9 mouse cellular contexts compared by ENCODE assay signal in the genomic region with DNA sequence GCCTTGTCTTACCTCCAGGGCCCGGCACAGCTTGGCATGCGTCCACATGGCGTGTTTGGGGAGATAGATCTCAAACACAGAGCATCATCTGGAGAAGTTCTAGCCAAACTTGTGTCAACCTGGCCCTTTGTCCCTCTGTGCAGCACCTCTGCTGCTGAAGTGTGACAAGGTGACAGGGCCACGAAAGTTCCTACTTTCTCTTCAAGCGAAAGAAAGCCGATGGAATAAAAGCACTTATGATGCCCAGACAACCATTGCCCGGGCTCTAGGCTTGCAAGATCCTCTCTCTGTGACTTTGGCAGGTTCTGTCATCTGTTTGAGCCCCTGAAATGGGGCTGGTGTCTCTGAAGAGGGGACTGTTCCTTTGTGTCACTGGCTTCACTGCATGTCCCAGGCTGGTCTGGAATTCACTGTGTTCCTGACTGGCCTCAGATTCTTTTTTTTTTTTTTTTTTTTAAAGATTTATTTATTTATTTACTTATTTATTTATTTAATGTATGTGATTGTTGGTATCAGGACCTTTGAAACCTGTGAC. TPM values are rescaled to one million over a fixed set of nuclear protein-coding genes. Genes with fewer than 3 reads are reported as not detected.
DNase-seq lines count a peak whose midpoint lies in the region; ATAC-seq lines count a peak whose summit lies in the region.
"Had no signal": no experiment of that assay in that cellular context is flagged by ENCODE, and none has a peak within 500 bp of the region (broad histone marks: within the 10 kb centered on the region; RNA-seq: fewer than 3 reads in every experiment).

No protein-coding gene starts in this region.

- DNase-seq in liver, embryonic 11.5 days (ENCODE audit: low spot score) = no peak
- no peak for DNase-seq in liver
- no peak for DNase-seq in limb, embryonic 11.5 days (ENCODE audit: low spot score)
- no peak for DNase-seq in adrenal gland, adult 2 months
- no peak for DNase-seq in ovary, adult 18-20 months (ENCODE audit: low spot score)
- DNase-seq in kidney, postnatal 4 days = no peak

- H3K27me3 ChIP-seq in liver, embryonic 11.5 days (replicated peaks; ENCODE audit: control insufficient read depth, insufficient read depth, low read length) = no peaks in the 10 kb centered on the region
- no peaks in the 10 kb centered on the region for H3K27me3 ChIP-seq in forebrain, embryonic 13.5 days
- H3K27me3 ChIP-seq in limb, embryonic 11.5 days (ENCODE audit: control insufficient read depth, insufficient read depth, low read length) = no peaks in the 10 kb centered on the region
- no peaks in the 10 kb centered on the region for H3K27me3 ChIP-seq in neural tube, embryonic 15.5 days (replicated peaks)

- no peaks in the 10 kb centered on the region for H3K36me3 ChIP-seq in liver, embryonic 11.5 days (ENCODE audit: control insufficient read depth, insufficient read depth, low read length)
- no peaks in the 10 kb centered on the region for H3K36me3 ChIP-seq in forebrain, embryonic 13.5 days (ENCODE audit: poor library complexity, severe bottlenecking)
- no peaks in the 10 kb centered on the region for H3K36me3 ChIP-seq in limb, embryonic 11.5 days (ENCODE audit: control insufficient read depth, insufficient read depth, low read length)
- peaks cover 3% of the 10 kb centered on the region; the same call in 1 of the 2 replicates for H3K36me3 ChIP-seq in neural tube, embryonic 15.5 days

- peak; percentile 6; the same call in 1 of the 2 replicates for ATAC-seq in liver, embryonic 11.5 days (replicated peaks; ENCODE audit: low FRiP score)
- ATAC-seq in forebrain, embryonic 13.5 days = peak; percentile 54
- ATAC-seq in limb, embryonic 11.5 days (ENCODE audit: insufficient number of reproducible peaks, low FRiP score, low TSS enrichment, low read depth) = peak; percentile 16; the same call in 1 of the 2 replicates
- no peak; the same call in none of the 2 replicates for ATAC-seq in neural tube, embryonic 15.5 days (ENCODE audit: low FRiP score)
- ATAC-seq: inflammation-experienced regulatory T-cells, adult 6 months had no signal

- WGBS in liver, embryonic 11.5 days = 89% methylated on average over 7 of the region's 7 CpGs
- 88% methylated on average over 7 of the region's 7 CpGs for WGBS in forebrain, embryonic 13.5 days
- WGBS in limb, embryonic 11.5 days = 88% methylated on average over 7 of the region's 7 CpGs
- 86% methylated on average over 7 of the region's 7 CpGs for WGBS in neural tube, embryonic 15.5 days

- H3K9ac ChIP-seq in liver, embryonic 11.5 days (ENCODE audit: low read depth, low read length) = no peak overlapping the region; the same call in 1 of the 2 replicates
- H3K9ac ChIP-seq in forebrain, embryonic 13.5 days = 0 out of 2 replicates have a peak overlapping the region, but pooled peaks have one; percentile 71
- no peak overlapping the region for H3K9ac ChIP-seq in limb, embryonic 11.5 days (ENCODE audit: low read length)
- no peak overlapping the region for H3K9ac ChIP-seq in neural tube, embryonic 15.5 days (replicated peaks)

- no peaks in the 10 kb centered on the region for H3K9me3 ChIP-seq in liver, embryonic 11.5 days (ENCODE audit: control insufficient read depth, low read length)
- no peaks in the 10 kb centered on the region for H3K9me3 ChIP-seq in forebrain, embryonic 13.5 days (replicated peaks)
- no peaks in the 10 kb centered on the region for H3K9me3 ChIP-seq in limb, embryonic 11.5 days (ENCODE audit: control insufficient read depth, low read length)
- H3K9me3 ChIP-seq in neural tube, embryonic 15.5 days (replicated peaks) = no peaks in the 10 kb centered on the region

- H3K4me1 ChIP-seq in liver, embryonic 11.5 days (replicated peaks; ENCODE audit: control insufficient read depth, insufficient read depth, low read length) = no peaks in the 10 kb centered on the region
- H3K4me1 ChIP-seq in forebrain, embryonic 13.5 days = 0 out of 2 replicates have a peak, but pooled peaks cover 5% of the 10 kb centered on the region
- H3K4me1 ChIP-seq in limb, embryonic 11.5 days (ENCODE audit: control insufficient read depth, insufficient read depth, low read length) = no peaks in the 10 kb centered on the region
- peaks cover 4% of the 10 kb centered on the region; the same call in 1 of the 2 replicates for H3K4me1 ChIP-seq in neural tube, embryonic 15.5 days

- peak overlapping the region; percentile 53 for H3K4me3 ChIP-seq in liver, embryonic 11.5 days (ENCODE audit: low read depth, low read length)
- H3K4me3 ChIP-seq in forebrain, embryonic 13.5 days = peak overlapping the region; percentile 47
- H3K4me3 ChIP-seq in limb, embryonic 11.5 days (ENCODE audit: low read depth, low read length) = no peak overlapping the region
- peak overlapping the region; percentile 48 for H3K4me3 ChIP-seq in neural tube, embryonic 15.5 days (replicated peaks)

- H3K27ac ChIP-seq in liver, embryonic 11.5 days (ENCODE audit: low read depth, low read length) = no peak overlapping the region
- no peak overlapping the region for H3K27ac ChIP-seq in forebrain, embryonic 13.5 days
- no peak overlapping the region for H3K27ac ChIP-seq in limb, embryonic 11.5 days (replicated peaks; ENCODE audit: low read depth, low read length)
- no peak overlapping the region; the same call in 1 of the 2 replicates for H3K27ac ChIP-seq in neural tube, embryonic 15.5 days (replicated peaks)

- H3K4me2 ChIP-seq in liver, embryonic 11.5 days = peak overlapping the region; percentile 71
- peak overlapping the region; percentile 66 for H3K4me2 ChIP-seq in forebrain, embryonic 13.5 days
- H3K4me2 ChIP-seq in limb, embryonic 11.5 days (ENCODE audit: low read depth, severe bottlenecking) = peak overlapping the region; percentile 47; the same call in 1 of the 2 replicates
- H3K4me2 ChIP-seq in neural tube, embryonic 15.5 days = peak overlapping the region; percentile 74

RNA-seq across cellular contexts. Expression of gene Acer2, which starts 56.0 kb away (rescaled TPM):
- 16.3 and 19.4 TPM in 2 replicates for polyA plus RNA-seq in liver, embryonic 11.5 days (2014; fragmentation: Nextera tagmentation; extraction: Ambion mirVana)
- polyA plus RNA-seq in forebrain, embryonic 13.5 days (2015; fragmentation: Nextera tagmentation; extraction: Ambion mirVana) = 10.9 and 14.0 TPM in 2 replicates
- polyA plus RNA-seq in limb, embryonic 11.5 days (2014; fragmentation: Nextera tagmentation; extraction: Ambion mirVana) = 22.2 and 22.4 TPM in 2 replicates
- 18.1 and 18.7 TPM in 2 replicates for polyA plus RNA-seq in neural tube, embryonic 15.5 days (2015; fragmentation: Nextera tagmentation; extraction: Ambion mirVana)
- 10 to 100 TPM; 18.5 to 18.9 TPM for total RNA-seq in adrenal gland, adult 2 months (2021)
- 16.2 and 17.4 TPM in 2 replicates for polyA plus RNA-seq in adrenal gland, adult 2 months (2012; rRNA removed)
